Mouse (Mus musculus) hindbrain, embryonic 10.5 days (tissue): ENCODE data around the gene Ddx49. TPM values are rescaled to one million over a fixed set of nuclear protein-coding genes. Genes with fewer than 3 reads are reported as not detected.
A peak's percentile ranks its signal among the peaks of the same experiment; 100 is the strongest.

Experiments used
- DNase-seq: peaks from one replicate; pipeline ENCODE4 v3.0.0-alpha.2; 2017; ENCODE audit warnings: low spot score
- H3K27ac ChIP-seq: fragments of 300-500 bp; sonication (generic); 2 replicates; pipeline ENCODE4 v1.5.1; 2016; ENCODE audit warnings: mild to moderate bottlenecking, moderate library complexity
- H3K27me3 ChIP-seq: fragments of 300-500 bp; sonication (generic); 2 replicates; pipeline ENCODE4 v1.6.1; 2016; ENCODE audit warnings: mild to moderate bottlenecking; ENCODE audit not compliant: poor library complexity, insufficient read depth, severe bottlenecking
- H3K36me3 ChIP-seq: fragments of 300-500 bp; sonication (generic); 2 replicates; pipeline ENCODE4 v1.6.1; 2016; ENCODE audit warnings: mild to moderate bottlenecking, moderate library complexity
- H3K4me1 ChIP-seq: fragments of 300-500 bp; sonication (generic); replicated peaks from 2 replicates; pipeline ENCODE4 v1.6.1; 2016; ENCODE audit warnings: mild to moderate bottlenecking
- H3K4me3 ChIP-seq: fragments of 300-500 bp; sonication (generic); 2 replicates; pipeline ENCODE4 v1.5.1; 2016; ENCODE audit warnings: mild to moderate bottlenecking, moderate library complexity
- H3K9me3 ChIP-seq: fragments of 300-500 bp; sonication (generic); 2 replicates; pipeline ENCODE4 v1.6.1; 2016; ENCODE audit warnings: mild to moderate bottlenecking, moderate library complexity
- WGBS: fragments of 180-500 bp; shearing (Covaris S2); methylation state at CpG from one replicate; pipeline ENCODE4 v1.1.7; 2016; 5-methylcytosine and 5-hydroxymethylcytosine counted together
- polyA plus RNA-seq: library from polyadenylated mRNA; unstranded; fragments of >200 nt; fragmentation: Nextera tagmentation; extraction: Ambion mirVana; gene quantifications from 2 replicates; pipeline ENCODE4 v1.2.1, GENCODE M21; 2016

Ddx49 gene
- polyA plus RNA-seq, 1 experiment from 2014 or later, result 54.8 TPM

DNA sequence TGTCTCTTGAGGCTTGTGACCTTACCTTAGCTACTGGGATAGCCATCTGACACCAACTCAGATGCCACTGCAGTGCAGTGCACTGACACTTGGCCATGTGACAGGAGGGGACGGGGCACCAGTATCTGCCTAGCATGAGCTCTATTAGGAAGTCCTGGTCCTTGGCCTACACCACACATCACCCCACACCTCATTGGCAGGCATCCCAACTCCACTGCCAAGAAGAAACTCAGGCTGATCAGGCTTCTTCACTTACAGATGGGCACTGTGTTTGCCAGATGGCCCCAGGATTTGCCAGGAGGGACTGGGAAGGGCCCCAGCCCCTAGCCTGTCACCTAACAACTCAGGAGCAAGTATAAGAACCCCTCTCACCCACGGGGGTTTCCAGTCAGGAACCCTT, 11.1 kb upstream of the Ddx49 start:
- 98% methylated on average over 2 of the region's 2 CpGs for WGBS
- peaks cover 31% of the 10 kb centered on the region for H3K27me3 ChIP-seq
- peaks cover 55% of the 10 kb centered on the region for H3K36me3 ChIP-seq
- no peak for DNase-seq
- no peak overlapping the region for H3K27ac ChIP-seq
- H3K4me3 ChIP-seq, result no peak overlapping the region
- H3K4me1 ChIP-seq, result peaks cover 38% of the 10 kb centered on the region
- no peaks in the 10 kb centered on the region for H3K9me3 ChIP-seq

DNA sequence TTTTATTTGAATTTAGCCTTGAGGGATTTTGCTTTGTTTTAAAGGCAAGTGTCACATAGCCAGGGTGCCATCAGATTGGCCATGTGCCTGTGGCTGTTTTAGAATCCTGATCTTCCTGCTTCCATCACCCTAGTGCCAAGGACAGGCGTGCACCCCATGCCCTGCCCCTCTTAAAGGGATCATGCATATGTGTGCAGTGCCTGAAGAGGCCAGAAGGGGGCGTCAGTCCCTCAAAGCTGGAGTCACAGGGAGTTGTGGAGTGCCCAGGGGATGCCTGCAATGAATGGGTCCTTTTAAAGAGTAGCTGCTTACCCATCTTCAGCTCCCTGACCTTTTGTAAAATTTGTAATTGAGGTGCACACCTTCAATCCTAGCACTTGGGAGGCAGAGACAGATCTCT, 7.0 kb upstream of the Ddx49 start:
- peaks cover 3% of the 10 kb centered on the region; the same call in 1 of the 2 replicates for H3K4me1 ChIP-seq
- no peak for DNase-seq
- peaks cover 3% of the 10 kb centered on the region for H3K27me3 ChIP-seq
- H3K4me3 ChIP-seq, result no peak overlapping the region
- 40% methylated on average over 2 of the region's 2 CpGs for WGBS
- H3K36me3 ChIP-seq, result peaks cover 95% of the 10 kb centered on the region
- no peaks in the 10 kb centered on the region for H3K9me3 ChIP-seq
- no peak overlapping the region for H3K27ac ChIP-seq

DNA sequence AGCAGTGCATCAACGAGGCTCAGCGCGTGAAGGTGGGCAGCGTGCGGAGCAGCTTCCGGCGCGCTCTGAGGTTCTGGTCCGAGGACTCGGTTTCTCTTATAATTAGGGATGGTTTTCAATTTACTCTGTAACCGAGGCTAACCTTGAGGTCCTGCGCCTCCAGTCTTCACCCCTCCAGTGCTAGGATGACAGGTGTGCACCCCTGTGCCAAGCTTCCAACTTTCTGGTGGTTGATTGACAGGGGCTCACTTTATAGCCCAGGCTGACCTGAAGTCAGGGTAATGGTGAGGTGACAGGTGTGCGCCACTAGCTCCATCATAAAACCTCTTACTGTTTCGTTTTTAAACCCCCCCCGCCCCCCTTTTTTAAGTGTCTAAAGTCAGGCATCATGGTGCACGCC, 612 bp upstream of the Ddx49 start:
- Histone ChIP-seq H3K27ac (peak overlapping the region; percentile 90), H3K27me3 (no peaks in the 10 kb centered on the region), H3K9me3 (no peaks in the 10 kb centered on the region), H3K4me3 (peak overlapping the region; percentile 88), H3K4me1 (peaks cover 28% of the 10 kb centered on the region), H3K36me3 (peaks cover 64% of the 10 kb centered on the region)
- DNase-seq, result no peak
- 6% methylated on average over 16 of the region's 16 CpGs for WGBS

DNA sequence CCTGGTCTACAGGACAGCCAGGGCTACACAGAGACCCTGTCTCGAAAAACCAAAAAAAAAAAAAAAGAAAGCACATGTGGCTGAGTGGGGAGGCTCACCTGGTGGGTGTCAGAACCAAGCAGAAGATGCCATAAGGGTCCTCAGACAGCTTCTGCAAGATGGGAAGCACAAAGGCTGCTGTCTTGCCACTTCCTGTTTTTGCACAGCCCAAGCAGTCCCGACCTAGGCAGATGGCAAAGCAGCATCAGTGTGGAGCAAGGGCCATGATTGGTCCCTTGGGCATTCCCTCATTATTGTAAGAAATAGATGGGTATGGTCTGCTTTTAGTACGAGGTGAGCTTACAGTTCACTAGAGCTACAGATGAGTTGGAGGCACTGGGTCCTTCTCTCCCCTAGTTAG, 1.4 kb downstream of the Ddx49 start:
- no peaks in the 10 kb centered on the region for H3K27me3 ChIP-seq
- H3K4me1 ChIP-seq, result peaks cover 28% of the 10 kb centered on the region
- WGBS, result 83% methylated on average over 3 of the region's 3 CpGs
- no peak overlapping the region for H3K27ac ChIP-seq
- H3K9me3 ChIP-seq, result no peaks in the 10 kb centered on the region
- peaks cover 64% of the 10 kb centered on the region for H3K36me3 ChIP-seq
- H3K4me3 ChIP-seq, result no peak overlapping the region
- no peak for DNase-seq

DNA sequence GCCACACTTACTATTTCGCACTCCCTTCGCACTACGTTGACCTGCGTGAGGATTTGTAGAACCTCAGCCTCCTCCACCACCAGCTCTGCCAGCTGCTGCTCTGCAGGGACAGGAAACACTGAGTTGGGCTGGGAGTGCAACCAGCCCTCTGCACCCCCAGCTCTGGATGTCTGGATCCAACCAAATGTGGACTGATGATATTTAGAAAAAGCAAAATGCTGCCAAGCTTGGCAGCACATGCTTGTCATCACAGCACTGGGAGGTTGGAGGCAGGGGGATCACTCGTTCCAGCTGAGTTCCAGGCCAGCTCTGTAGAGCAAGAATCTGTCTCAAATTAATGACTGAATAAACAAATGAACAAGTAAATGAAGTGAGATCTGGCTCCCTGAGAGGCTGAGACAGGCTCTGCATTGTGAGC, 8.3 kb downstream of the Ddx49 start:
- Histone ChIP-seq H3K36me3 (peaks cover 96% of the 10 kb centered on the region), H3K4me3 (0 out of 2 replicates have a peak overlapping the region, but pooled peaks have one; percentile 4), H3K27me3 (no peaks in the 10 kb centered on the region), H3K27ac (no peak overlapping the region), H3K4me1 (0 out of 2 replicates have a peak, but pooled peaks cover 4% of the 10 kb centered on the region), H3K9me3 (no peaks in the 10 kb centered on the region)
- 83% methylated on average over 5 of the region's 5 CpGs for WGBS
- DNase-seq, result no peak

DNA sequence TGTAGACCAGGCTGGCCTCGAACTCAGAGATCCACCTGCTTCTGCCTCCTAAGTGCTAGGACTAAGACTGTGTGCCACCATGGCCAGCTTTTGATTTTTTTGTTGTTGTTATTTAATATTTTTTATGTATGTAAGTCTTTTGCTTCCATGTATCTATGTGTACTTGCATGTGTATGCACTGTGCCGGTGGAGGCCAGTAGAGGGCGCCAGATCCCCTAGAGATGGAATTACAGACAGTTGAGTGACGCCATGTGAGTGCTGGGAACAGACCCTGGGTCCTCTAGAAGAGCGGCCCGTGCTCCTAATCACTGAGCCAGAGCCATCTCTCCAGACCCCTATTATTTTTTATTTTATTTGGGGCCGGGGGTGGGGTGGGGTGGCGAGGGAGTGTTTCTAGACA, 15.6 kb downstream of the Ddx49 start:
- Histone ChIP-seq H3K4me3 (no peak overlapping the region), H3K27me3 (no peaks in the 10 kb centered on the region), H3K36me3 (peaks cover 75% of the 10 kb centered on the region), H3K27ac (no peak overlapping the region), H3K9me3 (peaks cover 13% of the 10 kb centered on the region; the same call in 1 of the 2 replicates), H3K4me1 (peaks cover 30% of the 10 kb centered on the region)
- WGBS, result 85% methylated on average over 8 of the region's 8 CpGs
- DNase-seq, result no peak

DNA sequence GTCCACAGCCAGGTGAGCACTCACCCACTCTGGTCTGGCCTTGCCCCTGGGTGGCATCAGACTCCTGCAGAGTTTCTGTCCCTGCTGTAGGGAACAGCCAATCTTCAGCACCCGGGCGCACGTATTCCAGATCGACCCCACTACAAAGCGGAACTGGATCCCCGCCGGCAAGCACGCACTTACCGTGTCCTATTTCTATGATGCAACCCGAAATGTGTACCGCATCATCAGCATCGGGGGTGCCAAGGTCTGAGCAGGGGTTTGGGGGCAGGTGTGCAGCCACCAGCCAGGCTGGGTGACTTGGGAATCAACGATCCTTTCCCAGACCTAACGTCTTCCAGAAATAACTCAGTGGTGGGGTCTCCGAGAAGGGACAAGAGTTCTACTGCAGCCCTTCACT, 17.0 kb downstream of the Ddx49 start:
- H3K4me1 ChIP-seq, result peaks cover 44% of the 10 kb centered on the region
- 96% methylated on average over 15 of the region's 15 CpGs for WGBS
- H3K27ac ChIP-seq, result no peak overlapping the region
- H3K27me3 ChIP-seq, result peaks cover 3% of the 10 kb centered on the region; the same call in 1 of the 2 replicates
- H3K9me3 ChIP-seq, result peaks cover 13% of the 10 kb centered on the region; the same call in 1 of the 2 replicates
- H3K4me3 ChIP-seq, result 0 out of 2 replicates have a peak overlapping the region, but pooled peaks have one; percentile 88
- peaks cover 60% of the 10 kb centered on the region for H3K36me3 ChIP-seq
- DNase-seq, result no peak

DNA sequence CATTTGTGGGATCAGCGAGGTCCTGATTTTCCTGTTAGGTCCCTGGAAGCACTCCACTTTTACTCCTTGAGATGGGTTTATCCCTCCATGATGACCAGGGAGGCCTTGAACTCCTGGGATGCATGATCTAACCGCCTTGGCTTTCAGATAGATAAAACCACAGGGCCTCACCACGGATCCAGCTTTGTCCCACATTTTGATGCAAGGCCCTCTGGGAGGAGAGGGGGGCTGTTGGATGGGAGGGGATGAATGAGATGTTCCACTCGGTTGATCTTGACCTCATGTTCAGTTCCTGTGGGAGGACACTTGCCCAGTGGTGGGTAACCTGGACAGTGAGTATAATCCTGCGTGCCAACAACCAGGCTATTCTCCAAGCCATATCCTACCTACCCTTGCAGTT, 17.9 kb downstream of the Ddx49 start:
- Histone ChIP-seq H3K9me3 (peaks cover 13% of the 10 kb centered on the region; the same call in 1 of the 2 replicates), H3K4me3 (peak overlapping the region; percentile 88), H3K27ac (0 out of 2 replicates have a peak overlapping the region, but pooled peaks have one; percentile 16), H3K4me1 (peaks cover 44% of the 10 kb centered on the region), H3K27me3 (peaks cover 3% of the 10 kb centered on the region; the same call in 1 of the 2 replicates), H3K36me3 (peaks cover 52% of the 10 kb centered on the region)
- no peak for DNase-seq
- 78% methylated on average over 5 of the region's 5 CpGs for WGBS

DNA sequence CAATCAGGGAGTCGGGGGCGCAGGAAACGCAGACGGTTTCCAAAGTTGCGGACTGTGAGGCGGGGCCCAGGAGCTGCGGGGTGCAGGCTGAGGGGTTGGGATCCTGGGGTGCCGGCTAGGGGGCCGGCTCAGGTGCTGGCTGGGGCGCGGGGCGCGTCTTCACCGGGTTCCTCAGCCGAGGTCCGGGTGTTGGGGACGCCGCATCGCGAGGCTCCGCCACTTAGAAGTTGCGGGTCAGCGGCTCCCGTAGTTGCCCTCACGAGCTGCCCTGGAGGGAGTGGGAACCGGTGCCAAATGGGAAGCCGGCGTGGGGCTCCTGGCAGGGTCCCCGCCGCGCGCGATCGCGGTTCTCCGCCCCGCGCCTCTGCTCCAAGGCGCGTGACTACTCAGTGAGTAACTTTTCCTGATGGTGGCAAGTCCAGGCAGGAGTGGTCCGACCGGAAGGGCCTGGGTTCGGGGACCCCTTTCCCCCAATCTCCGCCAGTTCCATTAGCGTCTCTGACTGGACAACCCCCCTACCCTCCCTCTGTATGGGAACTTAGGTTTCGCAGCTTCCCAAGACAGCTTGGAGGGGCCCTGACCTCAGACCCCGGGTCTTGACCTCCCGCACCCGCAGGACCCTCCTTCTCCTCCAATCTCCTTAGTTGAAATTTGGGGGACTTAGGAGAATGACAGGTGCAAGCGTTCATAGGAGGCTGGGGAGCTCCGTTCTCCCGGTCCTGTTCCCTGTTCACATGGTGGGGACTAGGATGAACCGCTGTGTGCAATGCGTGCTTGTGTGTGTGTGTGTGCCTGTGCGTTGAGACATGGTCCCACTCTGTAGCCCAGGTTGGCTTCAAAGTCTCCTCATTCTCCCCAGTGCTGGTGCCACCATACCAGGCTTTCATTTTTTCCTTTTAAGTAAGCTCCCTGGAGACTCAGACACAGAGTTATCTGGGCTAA, 18.9 kb downstream of the Ddx49 start:
- under 1% methylated on average over 55 of the region's 55 CpGs for WGBS
- peaks cover 13% of the 10 kb centered on the region; the same call in 1 of the 2 replicates for H3K9me3 ChIP-seq
- peaks cover 42% of the 10 kb centered on the region for H3K36me3 ChIP-seq
- H3K4me1 ChIP-seq, result peaks cover 44% of the 10 kb centered on the region
- H3K27ac ChIP-seq, result peak overlapping the region; percentile 98
- peaks cover 3% of the 10 kb centered on the region; the same call in 1 of the 2 replicates for H3K27me3 ChIP-seq
- peak overlapping the region; percentile 88 for H3K4me3 ChIP-seq
- DNase-seq, result peak; percentile 46

DNA sequence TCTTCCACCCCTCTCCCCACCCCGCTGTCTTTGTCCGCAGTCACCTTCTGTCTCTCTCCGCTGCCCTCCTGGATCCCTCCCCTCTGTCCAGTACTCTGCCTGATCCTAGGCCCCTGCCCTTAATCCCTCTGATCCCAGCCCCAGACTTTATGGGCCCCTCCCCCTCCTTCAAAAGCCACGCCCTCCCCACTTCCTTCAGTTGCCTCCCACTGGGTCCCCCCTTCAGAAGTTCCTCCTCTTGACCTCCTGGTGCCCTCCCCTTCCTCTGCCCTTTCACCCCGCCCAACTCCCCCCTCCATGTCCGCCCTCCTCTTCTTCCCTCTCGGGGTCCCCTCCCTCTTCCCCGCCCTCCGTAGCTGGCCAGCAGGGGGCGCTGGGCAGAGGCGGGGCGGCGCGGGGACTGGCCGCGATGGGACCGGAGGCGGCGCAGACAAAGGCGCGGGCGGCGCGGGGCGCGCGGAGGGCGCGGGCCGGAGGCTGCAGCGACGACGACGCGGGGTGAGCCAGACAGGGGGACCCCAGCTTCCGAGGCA, 19.6 kb downstream of the Ddx49 start, which contains the start of gene Homer3:
Gene Homer3 (plus strand): TSS at position 225 of the 533 bp plus-strand sequence.
- DNase-seq, result peak; percentile 94
- Histone ChIP-seq H3K4me1 (peaks cover 49% of the 10 kb centered on the region), H3K4me3 (peak within 1 kb of the TSS; percentile 88), H3K27me3 (peaks cover 3% of the 10 kb centered on the region; the same call in 1 of the 2 replicates), H3K36me3 (peaks cover 34% of the 10 kb centered on the region), H3K27ac (peak within 1 kb of the TSS; percentile 98), H3K9me3 (peaks cover 13% of the 10 kb centered on the region; the same call in 1 of the 2 replicates)
- under 1% methylated on average over 36 of the region's 36 CpGs for WGBS

DNA sequence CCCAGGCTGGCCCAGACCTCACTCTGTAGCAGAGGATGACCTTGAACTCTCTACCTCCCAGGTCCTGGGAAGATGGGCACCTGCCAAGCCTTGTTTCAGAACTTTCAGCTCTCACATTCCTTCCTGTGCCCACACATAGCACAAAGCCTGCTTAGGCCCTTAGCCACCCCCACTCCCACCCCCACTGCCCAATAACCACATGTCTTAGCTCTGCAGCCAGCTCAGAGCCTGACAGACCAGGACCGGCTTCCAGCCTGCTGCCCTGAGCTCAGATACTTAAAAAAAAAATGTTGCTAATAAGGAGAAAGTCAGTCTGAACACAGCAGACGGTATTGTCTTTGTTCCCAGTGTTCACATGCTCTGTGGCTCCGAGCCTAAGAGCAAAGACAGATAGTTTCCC, 21.3 kb downstream of the Ddx49 start:
- Histone ChIP-seq H3K27ac (peak overlapping the region; percentile 98; the same call in 1 of the 2 replicates), H3K36me3 (peaks cover 17% of the 10 kb centered on the region), H3K4me3 (no peak overlapping the region), H3K4me1 (peaks cover 49% of the 10 kb centered on the region), H3K27me3 (peaks cover 3% of the 10 kb centered on the region; the same call in 1 of the 2 replicates), H3K9me3 (peaks cover 2% of the 10 kb centered on the region; the same call in 1 of the 2 replicates)
- 59% methylated on average over 3 of the region's 3 CpGs for WGBS
- DNase-seq, result no peak

DNA sequence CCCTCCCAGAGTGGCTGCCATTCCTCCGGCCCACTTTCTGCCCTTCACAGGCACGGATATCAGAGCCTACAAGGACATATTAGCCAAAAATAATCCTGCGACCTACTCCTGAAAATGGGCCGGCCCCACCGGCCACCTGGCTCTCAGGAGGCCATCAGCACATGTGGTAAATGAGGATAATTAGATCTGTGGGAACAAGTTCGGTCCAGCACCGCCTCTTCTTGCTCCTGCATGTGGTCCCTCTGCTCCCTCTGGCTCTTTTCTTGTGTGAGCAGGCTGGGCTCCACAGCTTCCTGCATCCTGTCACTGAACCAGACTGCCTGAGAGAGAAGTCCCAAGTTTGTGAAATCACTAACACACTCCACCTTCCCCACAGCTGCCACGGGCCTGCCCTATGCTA, 23.0 kb downstream of the Ddx49 start:
- H3K4me3 ChIP-seq, result no peak overlapping the region
- H3K36me3 ChIP-seq, result peaks cover under 1% of the 10 kb centered on the region; the same call in 1 of the 2 replicates
- H3K27me3 ChIP-seq, result peaks cover 3% of the 10 kb centered on the region; the same call in 1 of the 2 replicates
- H3K9me3 ChIP-seq, result no peaks in the 10 kb centered on the region
- WGBS, result 68% methylated on average over 8 of the region's 8 CpGs
- peaks cover 39% of the 10 kb centered on the region for H3K4me1 ChIP-seq
- DNase-seq, result no peak
- no peak overlapping the region for H3K27ac ChIP-seq
